Mouse (Mus musculus): ENCODE data around the gene Lrrc28. TPM values are rescaled to one million over a fixed set of nuclear protein-coding genes. Genes with fewer than 3 reads are reported as not detected.

The Lrrc28 gene
- polyA plus RNA-seq (2012), result 5.9 and 6.2 TPM in 2 replicates

GRCm38 (mm10) chr7:67644833-67645680, at the start of gene Lrrc28:
Gene Lrrc28, minus strand, starts transcription at chr7:67645268.

GRCm38 (mm10) chr7:67647277-67647676, 2.2 kb upstream of the Lrrc28 start, which contains the start of gene Ttc23:
Gene Ttc23, plus strand, starts transcription at chr7:67647410.

Other genes with a start within 250 kb of the Lrrc28 start
- gene Ttc23, start 2.1 kb upstream of the Lrrc28 start, polyA plus RNA-seq (2012), result 0.16 TPM in 1 of 2 replicates, not detected in the other
- gene Synm, start 114.5 kb upstream of the Lrrc28 start, polyA plus RNA-seq (2012), result 0.09 and 0.12 TPM in 2 replicates

All from megakaryocyte-erythroid progenitor cell, adult 5 weeks (primary cell).